Mouse (Mus musculus) neutrophil, adult 65 days (primary cell): ENCODE measurements around the gene Pml. TPM values are rescaled to one million over a fixed set of nuclear protein-coding genes. Genes with fewer than 3 reads are reported as not detected.

Experiments used
- total RNA-seq: library from RNA; stranded (reverse); gene quantifications from 2 replicates; pipeline ENCODE4 v1.2.4, GENCODE M21; 2023

Gene Pml
- 18.9 and 27.7 TPM in 2 replicates for total RNA-seq

GRCm38 (mm10) chr9:58249592-58250192 lies at the start of gene Pml:
Pml (minus strand) TSS chr9:58249786.

GRCm38 (mm10) chr9:58253033-58253804 lies 3.6 kb upstream of the Pml start, which contains the start of gene Stoml1:
Stoml1 (plus strand) TSS chr9:58253164.

GRCm38 (mm10) chr9:58203516-58204447 lies 45.8 kb downstream of the Pml start, which contains the start of the genes Islr and Islr2:
Islr (minus strand) TSS chr9:58204306.
Islr2 (minus strand) TSS chr9:58204319.

Other genes with a start within 250 kb of the Pml start
- gene Cyp11a1, start 243.4 kb downstream of the Pml start, total RNA-seq = 2.3 and 3.1 TPM in 2 replicates
- gene Stra6, start 186.0 kb downstream of the Pml start, total RNA-seq = not detected in 2 replicates
- not detected in 2 replicates for gene Ccdc33, start 131.0 kb downstream of the Pml start, total RNA-seq
- 0.38 TPM in 1 of 2 replicates, not detected in the other for gene Islr, start 45.5 kb downstream of the Pml start, total RNA-seq
- 0.16 TPM in 1 of 2 replicates, not detected in the other for gene Islr2, start 45.5 kb downstream of the Pml start, total RNA-seq
- 7.1 and 10.3 TPM in 2 replicates for gene Stoml1, start 3.4 kb upstream of the Pml start, total RNA-seq
- gene Loxl1, start 63.4 kb upstream of the Pml start, total RNA-seq = not detected in 2 replicates
- gene Tbc1d21, start 120.7 kb upstream of the Pml start, total RNA-seq = not detected in 2 replicates
- not detected in 2 replicates for gene Insyn1, start 238.8 kb upstream of the Pml start, total RNA-seq